Mouse (Mus musculus) T-helper 2 cell (primary cell): ENCODE results near the gene Nhlrc1.

Experiments
- in situ Hi-C: fragments of 300-600 bp; cut with MboI, MseI; formaldehyde crosslinking; loops from one replicate; pipeline ENCODE4 v1.15.1; 2025; ENCODE audit warnings: high pct_unique_total_duplicates

Gene Nhlrc1

DNA sequence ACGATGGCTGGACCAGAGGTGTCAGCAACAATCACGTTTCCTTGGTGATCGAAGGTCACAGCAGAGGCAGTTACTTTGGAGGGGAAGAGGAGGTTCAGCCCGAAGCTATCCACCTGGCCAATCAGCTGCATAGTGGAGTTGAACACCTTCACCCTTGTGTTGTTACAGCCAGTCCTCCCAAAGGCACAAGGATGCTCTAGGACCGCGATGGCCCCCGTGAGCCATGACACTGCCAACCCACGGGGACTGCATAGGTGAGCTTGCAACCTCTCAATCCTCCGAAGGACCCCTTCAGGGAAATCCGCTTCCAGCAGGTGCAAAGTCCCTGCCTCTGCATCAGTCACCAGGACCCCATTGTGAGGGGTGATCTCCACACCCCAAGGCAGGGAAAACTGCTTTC lies 910 bp downstream of the Nhlrc1 start:
- in situ Hi-C loops, result loop anchor here (25.0 kb wide), 1 partner anchor 176 kb away; no protein-coding TSS in a partner anchor

DNA sequence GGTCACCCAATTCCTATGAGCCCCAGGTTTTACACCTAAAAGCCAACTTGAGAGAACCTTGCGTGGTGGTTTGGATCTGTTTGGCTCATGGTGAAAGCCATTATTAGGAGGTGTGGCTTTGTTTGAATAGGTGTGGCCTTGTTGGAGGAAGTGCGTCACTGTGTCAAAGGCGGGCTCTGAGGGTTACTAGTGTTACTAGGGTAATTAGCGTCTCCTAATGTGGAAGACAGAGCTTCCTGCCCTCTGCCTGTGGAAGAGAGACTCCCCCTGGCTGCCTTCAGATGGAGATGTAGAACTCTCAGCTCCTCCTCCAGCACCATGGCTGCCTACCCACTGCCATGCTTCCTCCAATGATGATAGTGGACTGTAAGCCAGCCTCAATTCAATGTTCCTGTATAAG lies 13.1 kb downstream of the Nhlrc1 start:
- in situ Hi-C loops, result loop anchor here (25.0 kb wide), 1 partner anchor 164 kb away; no protein-coding TSS in a partner anchor

DNA sequence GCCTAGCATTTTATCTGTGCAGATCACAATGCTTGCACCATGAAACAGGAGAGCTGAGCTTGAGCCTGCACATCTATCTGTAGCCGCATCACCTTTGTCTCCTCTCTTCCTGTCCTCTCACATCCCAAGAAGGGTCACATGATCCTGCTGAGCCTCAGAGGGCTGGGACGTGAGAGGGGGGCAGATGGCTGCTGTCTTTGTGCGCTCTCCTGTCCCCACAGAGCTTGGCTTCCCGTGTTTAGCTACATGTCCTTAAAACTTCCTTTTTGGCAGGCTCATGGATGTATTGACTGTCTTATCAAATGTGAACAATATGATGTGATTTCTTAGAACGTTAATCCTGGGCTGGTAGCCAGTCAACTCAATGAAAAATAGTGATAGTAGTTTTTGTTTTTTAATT lies 15.2 kb downstream of the Nhlrc1 start:
- in situ Hi-C loops, result no loop called here

DNA sequence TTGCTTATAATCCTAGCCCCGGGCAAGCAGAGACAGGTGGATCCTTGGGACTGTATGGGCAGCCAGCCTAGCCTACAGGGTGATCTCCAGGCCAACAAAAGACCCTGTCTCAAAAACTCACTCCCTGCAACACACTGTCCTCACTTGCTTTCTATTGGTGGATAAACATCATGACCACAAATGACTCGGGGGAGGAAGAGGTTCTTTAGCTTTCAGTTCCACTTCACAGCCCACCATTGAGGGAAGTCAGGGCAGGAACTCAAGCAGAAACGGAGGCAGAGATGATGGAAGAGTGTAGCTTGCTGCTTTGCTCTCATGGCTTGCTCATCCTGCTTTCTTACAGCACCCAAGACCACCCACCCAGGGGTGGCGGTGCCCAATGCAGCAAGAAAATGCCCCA lies 17.3 kb downstream of the Nhlrc1 start:
- in situ Hi-C loops, result no loop called here

DNA sequence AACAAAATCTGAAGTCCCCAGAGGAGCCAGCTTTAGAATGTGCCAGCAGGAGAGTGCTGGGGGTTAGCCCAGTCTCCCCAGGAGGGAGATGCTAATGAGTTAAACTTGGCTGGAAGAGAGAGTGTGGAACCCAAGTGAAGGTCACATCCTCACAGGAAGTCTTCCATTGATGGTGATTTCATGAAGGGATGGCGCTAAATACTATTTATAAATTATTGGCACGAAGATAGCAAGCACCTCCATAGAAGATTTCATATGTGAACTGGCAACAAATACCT lies 21.4 kb downstream of the Nhlrc1 start:
- in situ Hi-C loops, result no loop called here

DNA sequence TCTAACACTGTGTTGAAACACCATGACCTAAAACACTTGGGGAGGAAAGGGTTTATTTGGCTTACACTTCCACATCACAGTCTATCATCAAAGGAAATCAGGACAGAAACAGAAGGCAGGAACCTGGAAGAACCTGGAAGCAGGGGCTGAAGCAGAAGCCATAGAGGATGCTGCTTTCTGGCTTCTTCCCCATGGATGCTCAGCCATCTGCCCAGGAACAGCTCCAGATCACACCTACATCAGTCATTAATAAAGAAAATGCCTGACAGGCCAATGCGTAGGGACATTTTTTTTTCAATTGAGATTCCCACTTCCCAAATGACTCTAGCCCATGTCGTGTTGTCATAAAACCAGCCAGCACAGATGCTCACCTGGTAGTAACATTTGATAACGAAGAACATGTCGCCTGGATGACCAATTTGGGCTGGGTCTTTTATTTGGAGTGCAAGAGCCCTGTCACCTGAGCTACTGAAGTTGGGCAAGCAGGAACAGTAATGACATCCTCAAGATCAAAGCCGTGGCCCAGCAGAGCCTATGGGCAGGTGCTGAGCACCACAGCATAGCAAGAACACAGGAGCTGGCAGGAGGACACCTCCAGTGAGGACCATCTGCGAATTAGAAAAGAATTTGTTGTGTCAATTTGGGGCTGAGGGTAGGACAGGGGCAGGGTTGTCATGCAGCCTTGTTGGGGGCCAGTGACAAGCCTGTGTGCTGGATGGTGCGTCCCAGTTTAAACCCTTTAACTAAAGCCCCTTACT lies 22.0 kb downstream of the Nhlrc1 start:
- in situ Hi-C loops, result no loop called here

DNA sequence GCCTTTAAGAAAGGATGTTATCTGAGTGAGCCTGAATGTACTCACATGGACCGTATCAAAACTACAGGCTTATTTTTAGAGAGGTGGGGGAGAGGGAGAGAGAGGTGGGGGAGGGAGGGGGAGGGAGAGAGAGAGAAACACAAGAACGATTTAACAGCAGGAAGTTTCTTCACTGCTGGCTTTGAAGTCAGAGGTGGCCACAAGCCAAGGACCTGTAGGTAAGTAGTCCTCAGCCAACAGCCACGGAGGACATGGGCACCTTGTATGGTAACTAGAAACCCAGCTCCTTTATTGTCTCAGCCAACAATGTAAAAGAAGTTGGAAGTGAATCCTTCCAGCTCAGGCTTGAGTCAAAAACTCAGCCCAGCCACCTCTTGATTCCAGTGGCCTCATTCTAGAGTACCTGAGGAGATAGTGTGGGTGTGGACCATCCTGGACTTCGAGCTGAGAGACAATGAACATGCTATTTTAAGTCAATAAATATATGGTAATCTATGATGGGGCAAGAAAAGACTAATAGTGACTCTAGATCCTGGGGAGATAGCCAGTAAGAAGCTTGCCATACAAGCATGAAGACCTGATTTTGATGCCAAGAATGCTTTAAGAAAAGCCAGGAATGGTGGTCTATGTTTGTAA lies 24.2 kb downstream of the Nhlrc1 start:
- in situ Hi-C loops, result no loop called here

DNA sequence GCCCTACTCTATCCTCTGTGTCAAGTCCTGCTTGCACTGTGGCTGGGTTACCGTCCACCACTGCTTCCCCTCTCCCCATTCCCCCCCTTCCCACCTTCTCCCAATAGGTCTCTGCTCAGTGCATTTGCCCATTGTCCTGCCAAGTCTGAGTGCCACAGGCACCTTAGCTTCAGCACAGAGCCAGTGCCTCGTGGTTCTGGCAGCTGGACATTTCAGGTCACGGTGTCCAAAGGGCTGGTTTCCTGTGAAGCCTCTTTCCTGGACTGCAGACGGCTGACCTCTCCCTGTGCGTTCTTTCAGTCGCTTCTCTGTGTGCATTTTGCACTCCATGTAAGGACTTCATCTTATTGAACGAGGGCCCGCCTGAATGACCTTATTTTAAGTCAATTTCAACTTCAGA lies 26.7 kb downstream of the Nhlrc1 start:
- in situ Hi-C loops, result no loop called here

DNA sequence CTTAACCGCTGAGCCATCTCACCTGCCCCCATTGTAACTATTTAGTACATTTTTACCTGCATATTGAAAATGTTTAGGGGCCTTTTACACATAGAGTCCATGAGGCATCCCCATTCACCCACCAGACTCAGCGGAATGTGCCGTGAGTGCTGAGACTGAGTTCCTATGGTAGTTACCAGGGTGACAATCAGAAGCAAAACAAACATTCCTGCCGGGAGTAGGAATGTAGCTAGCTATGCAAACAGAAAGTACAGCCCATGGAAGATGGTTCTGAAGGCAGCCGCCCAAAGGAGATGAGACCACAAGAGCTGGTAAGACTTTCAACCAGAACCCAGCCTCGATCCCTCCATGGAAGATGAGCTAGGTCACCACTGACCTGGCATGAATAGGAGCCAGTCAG lies 28.4 kb downstream of the Nhlrc1 start:
- in situ Hi-C loops, result no loop called here

DNA sequence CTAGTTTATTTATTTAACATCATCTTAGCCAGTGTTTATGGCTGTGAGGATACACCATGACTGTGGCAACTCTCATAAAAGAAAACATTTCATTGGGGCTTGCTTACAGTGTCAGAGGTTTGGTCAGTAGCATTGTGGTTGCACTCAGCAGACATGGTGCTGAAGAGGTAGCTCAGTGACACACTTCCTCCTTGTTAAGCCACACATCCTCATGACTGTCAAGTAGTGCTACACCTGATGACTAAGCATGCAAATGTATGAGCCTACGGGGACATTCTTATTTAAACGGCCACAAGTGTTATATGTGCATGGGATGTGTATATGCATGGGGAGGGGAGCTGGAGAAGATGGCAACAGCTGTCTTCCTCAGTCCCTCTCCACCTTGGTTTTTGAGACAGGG lies 30.8 kb downstream of the Nhlrc1 start:
- in situ Hi-C loops, result no loop called here

DNA sequence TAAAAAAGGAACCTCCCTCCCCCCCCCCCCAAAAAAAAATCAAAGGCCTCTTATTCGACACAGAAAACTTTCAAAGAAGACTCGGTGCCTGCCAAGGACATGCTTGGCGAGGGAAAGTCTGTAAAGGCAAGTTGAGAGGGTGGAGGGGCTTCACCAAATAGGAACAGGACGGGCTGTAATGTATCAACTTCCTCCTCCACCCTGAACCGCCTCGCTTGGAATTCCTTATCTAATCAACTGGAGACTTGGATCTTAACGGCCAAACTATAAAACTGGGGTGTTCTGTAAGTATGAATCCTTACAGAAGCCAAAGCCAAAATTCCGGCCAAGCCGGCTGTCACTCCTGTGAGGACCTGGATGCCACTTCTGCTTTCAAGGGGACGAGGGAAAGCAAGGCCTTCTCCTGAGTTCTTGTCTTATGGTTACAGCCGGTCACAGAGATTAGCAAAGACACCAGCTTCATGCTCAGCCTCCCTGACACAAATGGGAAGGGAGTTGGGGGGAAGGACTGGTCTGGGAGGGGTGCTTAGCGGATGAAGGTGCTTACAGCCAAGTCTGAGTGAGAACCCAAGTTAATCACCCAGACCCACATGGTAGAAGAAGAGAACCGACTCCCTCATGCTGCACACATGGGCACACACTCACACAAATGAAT lies 34.7 kb downstream of the Nhlrc1 start:
- in situ Hi-C loops, result no loop called here

DNA sequence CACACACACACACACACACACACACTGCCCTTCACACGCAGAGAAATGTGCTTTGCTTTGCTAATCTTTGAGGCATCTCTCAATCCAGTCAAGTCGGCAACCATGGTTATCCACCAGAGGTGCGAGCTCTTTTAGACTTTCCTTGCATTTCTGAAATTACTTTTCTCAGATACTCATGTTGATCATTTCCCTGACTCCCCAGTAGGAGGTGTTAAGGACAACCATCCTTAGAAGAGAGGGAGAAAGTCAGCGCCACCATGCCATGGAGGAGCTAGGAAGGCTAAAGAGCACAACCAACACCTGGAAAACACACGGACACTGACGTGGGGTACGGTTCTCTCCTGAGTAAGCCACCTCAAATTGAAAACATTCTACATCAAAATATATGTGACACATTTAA lies 38.1 kb downstream of the Nhlrc1 start:
- in situ Hi-C loops, result no loop called here

DNA sequence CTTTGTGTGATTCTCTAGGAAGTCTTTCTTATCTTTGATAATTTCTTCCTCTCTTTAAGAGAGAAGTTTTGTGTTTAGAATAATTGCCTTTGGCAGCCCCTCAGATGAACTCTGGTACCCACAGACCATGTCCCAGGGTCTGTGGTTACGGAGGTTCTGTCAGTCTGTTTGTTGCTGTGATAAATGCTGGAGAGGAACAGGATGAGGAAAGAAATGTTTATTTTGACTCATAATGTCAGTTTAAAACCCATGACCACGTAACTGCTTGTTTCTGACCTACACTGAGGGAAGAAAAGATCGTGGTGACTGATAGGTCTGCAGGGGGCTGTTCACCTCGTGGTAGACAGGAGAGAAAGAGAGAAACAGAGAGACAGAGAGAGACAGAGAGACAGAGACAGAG lies 38.7 kb downstream of the Nhlrc1 start:
- in situ Hi-C loops, result no loop called here

DNA sequence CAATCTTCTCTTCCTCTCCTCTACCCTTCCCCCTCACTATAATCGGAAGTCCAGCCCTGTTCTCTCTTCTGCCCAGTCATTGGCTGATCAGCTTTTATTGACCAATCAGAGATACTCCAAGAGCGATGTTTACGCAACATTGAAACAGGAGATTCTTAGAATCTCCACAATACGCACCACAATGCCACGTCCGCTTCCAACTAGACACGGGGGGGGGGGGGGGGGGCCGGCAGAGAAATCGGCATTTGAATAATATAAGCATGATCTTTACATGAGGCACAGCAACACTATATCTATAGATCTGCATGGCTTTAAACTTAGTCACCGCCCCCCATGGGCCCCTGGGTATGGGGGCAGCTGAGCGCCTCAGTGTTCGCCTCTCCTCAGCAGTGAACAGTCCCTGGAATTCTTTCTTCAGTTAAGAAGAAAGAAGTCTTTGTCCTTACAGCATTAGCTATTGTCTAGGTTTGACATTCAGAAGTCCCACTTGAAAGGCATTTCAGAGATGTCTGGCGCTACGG lies 39.6 kb downstream of the Nhlrc1 start:
- in situ Hi-C loops, result no loop called here

DNA sequence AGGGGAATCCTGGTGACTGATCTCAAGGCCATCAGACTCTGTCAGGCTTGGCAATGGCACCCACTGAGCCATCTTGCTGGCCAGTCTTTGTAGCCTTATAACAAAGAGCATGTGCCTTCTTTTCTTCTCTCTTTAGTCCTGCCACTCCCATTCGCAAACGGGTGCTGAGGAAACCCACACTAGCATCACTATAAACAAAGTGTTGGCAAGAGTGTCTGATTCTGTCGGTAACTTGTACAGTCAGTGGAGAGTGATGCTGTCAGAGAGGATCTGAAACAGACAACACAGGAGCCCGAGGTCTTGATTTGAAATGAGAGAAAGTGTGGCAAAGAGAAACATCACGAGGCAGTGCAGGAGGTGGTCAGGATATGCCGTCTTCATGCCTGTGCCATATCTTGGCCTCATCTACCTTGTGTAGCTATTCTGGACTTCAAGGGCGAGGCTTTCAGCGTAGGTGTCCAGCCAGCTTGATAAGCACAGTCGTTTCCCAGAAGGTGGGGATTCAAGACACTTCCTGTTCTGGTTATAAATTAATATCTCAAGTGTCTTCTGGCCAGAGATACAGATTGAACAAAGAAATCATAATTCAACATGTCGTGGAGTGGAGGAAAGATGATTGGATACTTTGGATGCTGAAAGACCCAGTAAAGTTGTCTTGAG lies 44.2 kb downstream of the Nhlrc1 start:
- in situ Hi-C loops, result no loop called here

DNA sequence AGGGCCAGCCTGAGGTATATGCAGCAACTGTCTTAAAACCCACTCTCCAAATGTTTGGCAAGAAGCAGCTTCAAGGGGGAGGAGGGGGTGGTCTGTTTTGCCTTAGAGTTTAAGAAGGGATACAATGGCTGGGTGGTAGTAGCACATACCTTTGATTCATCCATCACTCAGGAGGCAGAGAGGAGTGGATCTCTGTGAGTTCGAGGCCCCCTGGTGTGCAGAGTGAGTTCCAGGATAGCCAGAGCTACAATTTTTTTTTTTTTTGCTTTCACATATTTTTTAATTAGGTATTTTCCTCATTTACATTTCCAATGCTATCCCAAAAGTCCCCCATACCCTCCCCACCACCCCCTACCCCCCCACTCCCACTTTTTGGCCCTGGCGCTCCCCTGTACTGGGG lies 46.0 kb downstream of the Nhlrc1 start:
- in situ Hi-C loops, result no loop called here

DNA sequence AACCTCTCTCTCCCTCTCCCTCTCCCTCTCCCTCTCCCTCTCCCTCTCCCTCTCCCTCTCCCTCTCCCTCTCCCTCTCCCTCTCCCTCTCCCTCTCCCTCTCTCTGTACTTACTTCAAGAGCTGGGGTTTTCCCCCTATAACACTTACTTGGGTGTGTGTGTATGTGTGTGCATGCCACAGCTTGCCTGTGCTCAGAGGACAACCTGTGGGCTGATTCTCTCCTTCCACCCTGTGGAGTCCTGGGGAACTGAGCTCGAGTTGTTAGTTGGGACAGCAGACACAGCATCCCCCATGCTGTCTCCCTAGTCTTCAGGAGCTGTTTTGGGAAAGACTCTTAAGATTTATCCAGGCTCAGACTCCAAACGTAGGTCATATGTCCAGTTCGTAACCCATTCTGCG lies 47.3 kb downstream of the Nhlrc1 start:
- in situ Hi-C loops, result no loop called here
